Mouse (Mus musculus) liver, embryonic 14.5 days (tissue): Measurements from ENCODE around the gene Thsd4.

Source experiments
- CTCF ChIP-seq: IDR thresholded peaks from 2 replicates; pipeline ENCODE4 v1.5.1; 2016; ENCODE audit warnings: antibody characterized with exemption, low read depth, control low read depth
- EP300 ChIP-seq: IDR thresholded peaks from 2 replicates; pipeline ENCODE4 v1.6.1; 2016; ENCODE audit warnings: antibody characterized with exemption, low read depth

DNA sequence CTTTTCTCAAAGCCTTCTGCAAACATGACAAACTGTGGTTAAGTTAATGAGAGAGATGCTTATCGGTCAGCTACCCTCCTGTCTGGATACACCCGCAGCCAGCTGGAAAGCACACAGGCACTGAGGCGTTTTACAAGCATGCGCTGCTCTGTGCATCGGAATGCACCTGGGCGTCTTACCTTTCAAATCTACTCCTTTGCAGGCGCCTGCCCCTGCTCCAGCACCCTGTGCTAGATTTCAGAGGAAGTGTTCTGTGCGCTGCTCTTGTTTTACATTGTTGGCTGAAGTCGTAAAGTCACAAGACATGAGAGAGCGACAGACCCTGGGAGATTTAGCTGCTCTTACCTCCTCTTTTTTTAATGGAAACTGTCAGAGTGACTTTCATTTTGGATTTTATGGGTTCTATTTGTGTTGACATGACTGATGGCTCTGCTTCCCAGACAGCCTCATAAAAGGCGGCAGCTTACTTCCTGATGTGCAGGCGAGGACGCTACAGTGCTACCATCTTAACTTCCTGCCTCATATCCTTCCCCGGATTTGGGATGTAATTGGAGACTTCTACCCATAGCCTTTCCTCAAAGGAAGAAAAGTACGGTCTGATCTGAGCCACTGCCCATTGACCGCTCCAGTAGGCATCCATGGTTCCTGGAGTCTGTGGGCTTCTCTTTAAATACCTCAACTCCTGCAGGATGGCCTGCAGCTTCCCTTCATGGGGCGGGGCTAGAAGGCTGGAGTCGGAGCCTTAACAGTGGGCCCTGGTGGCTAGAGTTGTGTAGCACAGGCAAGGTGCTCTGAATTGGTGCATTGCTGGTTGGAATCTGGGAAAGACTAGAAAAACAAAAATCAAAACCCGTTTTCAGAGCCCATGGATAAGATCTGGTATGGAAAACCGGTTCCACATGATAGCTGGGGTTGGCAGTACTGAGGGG lies 40.9 kb upstream of the Thsd4 start:
- TF ChIP-seq CTCF, result peak; percentile 33
- no peak for TF ChIP-seq EP300
